Mouse (Mus musculus) lung, embryonic 15.5 days (tissue): Measurements from ENCODE around the gene Emc10. TPM values are rescaled to one million over a fixed set of nuclear protein-coding genes. Genes with fewer than 3 reads are reported as not detected.

Source experiments
- ATAC-seq: fragments of 200-750 bp; cut with Nextera tagmentation; 2 replicates; pipeline ENCODE4 v1.8.0; 2017; ENCODE audit warnings: moderate number of reproducible peaks, borderline replicate concordance; ENCODE audit not compliant: low FRiP score, low TSS enrichment; ENCODE audit errors: extremely low read depth
- H3K27ac ChIP-seq: fragments of 300-500 bp; sonication (generic); 2 replicates; pipeline ENCODE4 v1.5.1; 2015; ENCODE audit warnings: moderate library complexity, mild to moderate bottlenecking, inconsistent platforms
- H3K27me3 ChIP-seq: fragments of 300-500 bp; sonication (generic); 2 replicates; pipeline ENCODE4 v1.6.1; 2015; ENCODE audit warnings: inconsistent platforms
- H3K36me3 ChIP-seq: fragments of 300-500 bp; sonication (generic); 2 replicates; pipeline ENCODE4 v1.6.1; 2015; ENCODE audit warnings: inconsistent platforms
- H3K4me1 ChIP-seq: fragments of 300-500 bp; sonication (generic); 2 replicates; pipeline ENCODE4 v1.6.1; 2015; ENCODE audit warnings: inconsistent platforms
- H3K4me2 ChIP-seq: fragments of 300-500 bp; sonication (generic); 2 replicates; pipeline ENCODE4 v1.6.1; 2015; ENCODE audit warnings: inconsistent platforms, mild to moderate bottlenecking, moderate library complexity
- H3K4me3 ChIP-seq: fragments of 300-500 bp; sonication (generic); 2 replicates; pipeline ENCODE4 v1.5.1; 2015; ENCODE audit warnings: mild to moderate bottlenecking, inconsistent platforms
- H3K9ac ChIP-seq: fragments of 300-500 bp; sonication (generic); 2 replicates; pipeline ENCODE4 v1.6.1; 2015; ENCODE audit warnings: inconsistent platforms
- H3K9me3 ChIP-seq: fragments of 300-500 bp; sonication (generic); 2 replicates; pipeline ENCODE4 v1.6.1; 2016; ENCODE audit warnings: inconsistent platforms
- WGBS: fragments of 180-500 bp; shearing (Covaris S2); methylation state at CpG from one replicate; pipeline ENCODE4 v1.1.7; 2015; 5-methylcytosine and 5-hydroxymethylcytosine counted together
- polyA plus RNA-seq: library from polyadenylated mRNA; unstranded; fragments of >200 nt; fragmentation: Nextera tagmentation; extraction: Ambion mirVana; gene quantifications from 2 replicates; pipeline ENCODE4 v1.2.1, GENCODE M21; 2015

The Emc10 gene
- polyA plus RNA-seq, 1 experiment from 2014 or later = 108 TPM

DNA sequence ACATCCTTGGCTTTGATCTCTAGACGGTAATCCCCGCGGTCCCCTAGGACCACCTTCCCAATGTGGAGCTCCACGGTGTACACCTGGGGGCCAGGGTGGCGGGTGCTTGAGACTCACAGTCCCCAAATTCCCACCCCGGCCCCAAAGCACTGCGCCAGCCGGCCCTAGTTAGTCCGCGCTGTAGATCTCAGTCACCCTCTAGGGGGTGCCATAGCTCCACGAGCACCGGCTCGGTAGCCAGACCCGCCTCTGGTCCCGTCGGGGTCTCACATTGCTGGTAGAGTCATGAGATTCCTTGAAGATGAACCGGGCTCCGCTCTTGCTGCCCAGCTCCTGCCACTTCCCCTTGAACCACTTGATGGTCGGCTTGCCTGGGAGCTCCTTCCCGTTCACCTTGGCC, 25.4 kb upstream of the Emc10 start:
- 2% methylated on average over 20 of the region's 20 CpGs for WGBS
- Histone ChIP-seq H3K9ac (0 out of 2 replicates have a peak overlapping the region, but pooled peaks have one; percentile 14), H3K36me3 (no peaks in the 10 kb centered on the region), H3K4me2 (peak overlapping the region; percentile 36), H3K4me3 (no peak overlapping the region), H3K27me3 (peaks cover 47% of the 10 kb centered on the region), H3K9me3 (no peaks in the 10 kb centered on the region), H3K27ac (no peak overlapping the region), H3K4me1 (peaks cover 22% of the 10 kb centered on the region)
- 0 out of 2 replicates have a peak, but pooled peaks have one; percentile 15 for ATAC-seq

GRCm38 (mm10) chr7:44520990-44521389, 24.7 kb upstream of the Emc10 start:
- Histone ChIP-seq H3K27me3 (peaks cover 40% of the 10 kb centered on the region), H3K36me3 (no peaks in the 10 kb centered on the region)

GRCm38 (mm10) chr7:44519240-44519913, 23.0 kb upstream of the Emc10 start:
- no peak for ATAC-seq
- Histone ChIP-seq H3K4me3 (no peak overlapping the region), H3K36me3 (no peaks in the 10 kb centered on the region), H3K4me1 (peaks cover 9% of the 10 kb centered on the region), H3K27me3 (peaks cover 39% of the 10 kb centered on the region), H3K27ac (no peak overlapping the region), H3K9ac (no peak overlapping the region), H3K9me3 (no peaks in the 10 kb centered on the region), H3K4me2 (no peak overlapping the region)
- 60% methylated on average over 9 of the region's 9 CpGs for WGBS

More at GRCm38 (mm10) chr7:44520990-44521389, 24.7 kb upstream of the Emc10 start:
- no peak overlapping the region for H3K27ac ChIP-seq
- H3K9ac ChIP-seq = no peak overlapping the region
- 59% methylated on average over 3 of the region's 3 CpGs for WGBS
- peaks cover 22% of the 10 kb centered on the region for H3K4me1 ChIP-seq
- no peak overlapping the region for H3K4me2 ChIP-seq
- H3K4me3 ChIP-seq = no peak overlapping the region
- no peaks in the 10 kb centered on the region for H3K9me3 ChIP-seq
- ATAC-seq = no peak

DNA sequence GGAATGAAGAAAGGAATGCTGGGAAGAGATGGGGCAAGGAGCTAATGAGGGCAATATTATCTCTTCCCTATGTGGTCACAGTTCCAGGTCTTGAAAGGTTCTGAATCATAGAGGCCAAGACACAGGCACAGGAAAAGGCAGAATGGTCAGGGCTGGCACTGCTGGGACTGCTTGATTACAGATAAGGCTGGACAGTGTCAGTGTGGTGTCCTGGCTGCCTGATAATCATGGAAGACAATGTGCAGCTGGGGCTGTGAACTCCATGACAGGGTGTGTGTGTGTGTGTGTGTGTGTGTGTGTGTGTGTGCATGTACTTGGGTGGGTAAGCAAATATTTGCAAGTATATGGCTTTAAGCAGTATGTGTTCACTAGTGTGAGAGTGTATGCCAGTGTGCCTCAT, 11.2 kb upstream of the Emc10 start:
- Histone ChIP-seq H3K4me3 (no peak overlapping the region), H3K36me3 (no peaks in the 10 kb centered on the region), H3K4me1 (no peaks in the 10 kb centered on the region), H3K9ac (no peak overlapping the region), H3K27ac (no peak overlapping the region), H3K27me3 (peaks cover 10% of the 10 kb centered on the region), H3K9me3 (no peaks in the 10 kb centered on the region), H3K4me2 (no peak overlapping the region)
- ATAC-seq = no peak

DNA sequence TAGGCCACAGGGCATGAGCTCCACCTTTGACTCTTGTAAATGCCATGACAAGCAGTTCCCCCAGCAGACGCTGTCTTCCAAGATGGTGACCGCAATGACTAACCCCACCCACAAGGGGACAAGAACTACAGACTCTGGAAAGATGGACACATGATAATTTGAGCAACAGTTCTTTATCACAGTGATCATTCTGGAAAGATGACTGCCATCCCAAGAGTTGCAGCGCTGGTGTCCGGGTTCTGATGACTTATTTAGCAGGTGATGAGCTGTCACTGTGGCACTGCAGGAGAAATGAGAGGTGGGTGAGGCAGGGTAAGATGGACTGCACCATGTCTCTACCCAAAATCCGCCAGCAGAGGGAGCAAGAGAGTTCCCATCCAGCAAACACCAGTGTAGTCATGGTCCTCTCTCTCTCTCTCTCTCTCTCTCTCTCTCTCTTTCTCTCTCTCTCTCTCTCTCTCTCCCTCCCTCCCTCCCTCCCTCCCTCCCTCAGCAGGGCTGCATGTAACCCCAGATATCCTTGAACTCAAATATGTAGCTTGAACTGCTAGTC, 5.3 kb upstream of the Emc10 start:
- Histone ChIP-seq H3K9me3 (no peaks in the 10 kb centered on the region), H3K27ac (no peak overlapping the region), H3K27me3 (0 out of 2 replicates have a peak, but pooled peaks cover 7% of the 10 kb centered on the region), H3K4me3 (no peak overlapping the region), H3K4me2 (no peak overlapping the region), H3K9ac (no peak overlapping the region), H3K4me1 (peaks cover 8% of the 10 kb centered on the region; the same call in 1 of the 2 replicates), H3K36me3 (no peaks in the 10 kb centered on the region)
- 30% methylated on average over 5 of the region's 5 CpGs for WGBS
- ATAC-seq = peak; percentile 33; the same call in 1 of the 2 replicates

- H3K4me1 ChIP-seq = peaks cover 16% of the 10 kb centered on the region
- H3K9me3 ChIP-seq = no peaks in the 10 kb centered on the region
- ATAC-seq = no peak
- no peak overlapping the region for H3K9ac ChIP-seq
- no peak overlapping the region for H3K4me3 ChIP-seq
- no peak overlapping the region for H3K4me2 ChIP-seq
- no peak overlapping the region for H3K27ac ChIP-seq
- WGBS = 50% methylated on average over 16 of the region's 20 CpGs
- H3K27me3 ChIP-seq = 0 out of 2 replicates have a peak, but pooled peaks cover 7% of the 10 kb centered on the region
- H3K36me3 ChIP-seq = no peaks in the 10 kb centered on the region
Measured at GRCm38 (mm10) chr7:44500046-44500445, 3.7 kb upstream of the Emc10 start.

DNA sequence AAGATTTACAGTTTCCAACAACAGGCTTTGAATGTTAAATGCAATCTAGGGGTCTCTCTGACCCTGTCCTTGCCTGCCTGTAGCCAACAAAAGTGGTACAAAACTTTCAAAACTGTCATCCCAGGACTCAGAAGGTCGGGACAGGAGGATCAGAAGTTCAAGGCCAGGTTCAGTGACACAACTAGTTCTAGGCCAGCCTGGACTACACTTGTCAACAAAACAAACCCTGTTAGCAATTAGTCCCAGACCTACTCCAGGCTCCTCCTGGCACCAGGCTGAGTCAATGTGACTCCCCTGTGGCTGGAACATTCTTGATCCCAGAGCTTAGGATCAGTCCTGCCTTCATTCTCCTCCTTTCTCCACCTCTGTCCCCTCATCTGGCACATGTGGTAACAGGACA, 2.6 kb upstream of the Emc10 start:
- Histone ChIP-seq H3K4me3 (no peak overlapping the region), H3K4me2 (no peak overlapping the region), H3K27me3 (0 out of 2 replicates have a peak, but pooled peaks cover 7% of the 10 kb centered on the region), H3K4me1 (peaks cover 22% of the 10 kb centered on the region), H3K27ac (no peak overlapping the region), H3K9me3 (no peaks in the 10 kb centered on the region), H3K36me3 (no peaks in the 10 kb centered on the region), H3K9ac (no peak overlapping the region)
- 74% methylated on average over 1 of the region's 1 CpGs for WGBS
- no peak for ATAC-seq

DNA sequence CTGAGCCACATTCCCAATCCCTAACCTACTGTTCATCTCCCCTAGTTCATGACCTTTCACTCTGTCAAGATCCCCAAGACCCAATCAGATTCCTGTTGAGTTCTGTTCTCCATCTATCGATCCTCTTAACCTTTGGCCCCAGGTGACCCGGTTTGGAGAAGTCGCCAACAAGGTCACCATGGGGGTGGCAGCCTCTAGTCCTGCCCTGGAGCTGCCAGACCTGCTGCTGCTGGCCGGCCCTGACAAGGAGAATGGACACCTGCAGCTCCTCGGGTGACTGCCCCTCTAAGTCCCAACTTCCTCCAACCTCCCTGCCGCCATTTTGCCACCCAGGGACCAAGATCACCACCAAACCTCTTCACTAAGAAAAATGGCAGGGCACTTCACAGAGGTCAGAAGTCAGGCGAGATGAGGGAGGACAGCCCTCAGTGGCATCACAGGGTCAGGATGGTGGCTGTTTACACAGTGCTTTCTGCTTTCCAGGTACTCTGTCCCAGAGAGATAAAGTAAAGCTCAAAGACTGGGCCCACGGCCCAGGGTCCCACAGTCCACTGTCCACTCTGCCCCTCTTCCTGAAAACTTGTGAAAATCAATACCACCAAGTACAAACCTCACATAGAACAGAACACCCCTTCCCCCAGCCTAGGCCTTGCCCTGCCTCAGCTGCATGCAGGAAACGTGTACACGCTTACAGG, 1.2 kb upstream of the Emc10 start:
- Histone ChIP-seq H3K4me3 (peak overlapping the region; percentile 71), H3K9ac (no peak overlapping the region)
- 68% methylated on average over 10 of the region's 10 CpGs for WGBS

DNA sequence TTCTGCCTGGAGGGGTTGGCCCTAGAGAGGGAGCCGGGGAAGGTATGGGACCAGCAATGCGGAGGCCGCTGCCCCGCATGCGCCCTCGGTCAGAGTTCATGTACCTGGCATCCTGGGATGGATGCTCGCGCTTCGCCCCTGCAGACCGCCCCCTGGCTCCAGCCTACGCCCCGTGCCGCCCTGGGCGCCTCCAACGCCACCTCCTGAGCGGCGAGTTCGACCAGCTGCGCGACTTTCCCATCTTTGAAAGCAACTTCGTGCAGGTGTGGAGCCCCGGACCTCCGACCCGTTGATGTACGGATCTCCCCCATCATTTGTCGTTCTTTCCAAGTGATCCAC, 411 bp upstream of the Emc10 start:
- H3K27ac ChIP-seq = peak overlapping the region; percentile 92
- under 1% methylated on average over 23 of the region's 26 CpGs for WGBS

More for the DNA sequence above, 1.2 kb upstream of the Emc10 start:
- H3K27ac ChIP-seq = no peak overlapping the region
- H3K36me3 ChIP-seq = peaks cover under 1% of the 10 kb centered on the region; the same call in 1 of the 2 replicates
- H3K4me1 ChIP-seq = peaks cover 22% of the 10 kb centered on the region
- no peak for ATAC-seq
- no peaks in the 10 kb centered on the region for H3K9me3 ChIP-seq
- H3K4me2 ChIP-seq = peak overlapping the region; percentile 82
- 0 out of 2 replicates have a peak, but pooled peaks cover 7% of the 10 kb centered on the region for H3K27me3 ChIP-seq

DNA sequence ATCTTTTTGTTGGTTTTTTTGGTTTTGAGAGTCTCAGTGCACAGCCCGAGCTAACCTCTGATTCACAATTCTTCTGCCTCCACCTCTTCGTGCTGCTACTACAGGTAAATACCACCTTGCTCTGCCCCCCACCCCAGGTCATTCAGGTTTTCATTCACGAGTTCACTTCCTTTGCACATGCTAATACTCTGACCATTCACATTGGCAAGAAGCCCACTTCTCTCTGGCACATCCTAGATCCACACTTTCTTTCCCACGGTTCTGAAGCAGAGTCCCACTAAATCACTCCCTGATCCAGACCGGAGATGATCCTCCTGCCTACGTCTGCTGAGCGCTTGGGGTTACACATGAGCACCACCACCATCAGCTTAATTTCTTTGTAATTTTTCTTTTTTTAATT, 1.2 kb downstream of the Emc10 start:
- no peak for ATAC-seq
- Histone ChIP-seq H3K4me3 (peak overlapping the region; percentile 71; the same call in 1 of the 2 replicates), H3K27ac (no peak overlapping the region), H3K9me3 (no peaks in the 10 kb centered on the region), H3K4me1 (peaks cover 22% of the 10 kb centered on the region), H3K36me3 (peaks cover 23% of the 10 kb centered on the region), H3K9ac (no peak overlapping the region), H3K27me3 (no peaks in the 10 kb centered on the region), H3K4me2 (peak overlapping the region; percentile 82)
- WGBS = 70% methylated on average over 7 of the region's 7 CpGs

More for the DNA sequence above, 411 bp upstream of the Emc10 start:
- Histone ChIP-seq H3K4me2 (peak overlapping the region; percentile 82), H3K4me3 (peak overlapping the region; percentile 71), H3K9me3 (no peaks in the 10 kb centered on the region), H3K4me1 (peaks cover 22% of the 10 kb centered on the region), H3K9ac (peak overlapping the region; percentile 48), H3K36me3 (peaks cover 8% of the 10 kb centered on the region), H3K27me3 (0 out of 2 replicates have a peak, but pooled peaks cover 7% of the 10 kb centered on the region)
- peak; percentile 36; the same call in 1 of the 2 replicates for ATAC-seq

DNA sequence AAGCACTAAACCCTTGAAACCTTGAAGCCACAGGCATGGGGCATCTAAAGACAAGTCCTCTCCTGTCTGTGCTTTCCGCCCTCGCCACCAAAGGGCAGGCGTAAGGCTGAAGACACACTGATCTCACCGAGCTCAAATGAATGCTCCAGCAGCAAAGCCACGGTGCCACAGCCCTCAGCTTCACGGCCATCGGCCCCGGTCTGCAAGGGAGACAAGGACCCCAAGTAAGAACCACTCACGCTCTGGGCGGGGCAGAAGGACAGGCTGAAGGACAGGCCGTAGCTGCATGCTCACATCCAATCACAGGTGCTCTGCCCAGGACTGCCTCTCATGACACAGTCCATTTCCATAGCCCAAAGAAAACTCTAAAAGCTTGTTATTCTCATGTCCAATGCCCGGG, 1.6 kb downstream of the Emc10 start:
- H3K27me3 ChIP-seq = no peaks in the 10 kb centered on the region
- WGBS = 88% methylated on average over 12 of the region's 12 CpGs
- ATAC-seq = no peak
- H3K9ac ChIP-seq = no peak overlapping the region
- H3K27ac ChIP-seq = no peak overlapping the region
- no peaks in the 10 kb centered on the region for H3K9me3 ChIP-seq
- H3K4me2 ChIP-seq = no peak overlapping the region
- H3K4me3 ChIP-seq = no peak overlapping the region
- peaks cover 22% of the 10 kb centered on the region for H3K4me1 ChIP-seq
- H3K36me3 ChIP-seq = peaks cover 27% of the 10 kb centered on the region
